Mouse (Mus musculus): Measurements from ENCODE around the gene Fam189a1. TPM values are rescaled to one million over a fixed set of nuclear protein-coding genes. Genes with fewer than 3 reads are reported as not detected.

The Fam189a1 gene
- polyA plus RNA-seq, 1 experiment from 2014 or later: 0.74 TPM

- H3K27me3 ChIP-seq (ENCODE audit: insufficient read depth, low read length): no peaks in the 10 kb centered on the region
- no peak overlapping the region for H3K4me2 ChIP-seq (ENCODE audit: low read length)
- TF ChIP-seq CTCF (IDR thresholded peaks at IDR 0.05; ENCODE audit: low read depth): peak; percentile 95
- H3K4me1 ChIP-seq (replicated peaks; ENCODE audit: insufficient read depth, low read length): no peaks in the 10 kb centered on the region
- ATAC-seq (replicated peaks; ENCODE audit: low FRiP score, low read depth): 0 out of 2 replicates have a peak, but pooled peaks have one; percentile 57
- H3K9me3 ChIP-seq (replicated peaks; ENCODE audit: low read length): no peaks in the 10 kb centered on the region
- H3K9ac ChIP-seq (ENCODE audit: low read depth, low read length): no peak overlapping the region
- DNase-seq (ENCODE audit: low spot score): peak; percentile 82
- no peaks in the 10 kb centered on the region for H3K36me3 ChIP-seq (ENCODE audit: insufficient read depth, low read length)
- WGBS: 33% methylated on average over 8 of the region's 8 CpGs
- H3K27ac ChIP-seq: no peak overlapping the region
- no peak overlapping the region for H3K4me3 ChIP-seq (replicated peaks; ENCODE audit: low read depth, low read length)
Measured at GRCm38 (mm10) chr7:64741333-64742307, 414.8 kb downstream of the Fam189a1 start.

DNA sequence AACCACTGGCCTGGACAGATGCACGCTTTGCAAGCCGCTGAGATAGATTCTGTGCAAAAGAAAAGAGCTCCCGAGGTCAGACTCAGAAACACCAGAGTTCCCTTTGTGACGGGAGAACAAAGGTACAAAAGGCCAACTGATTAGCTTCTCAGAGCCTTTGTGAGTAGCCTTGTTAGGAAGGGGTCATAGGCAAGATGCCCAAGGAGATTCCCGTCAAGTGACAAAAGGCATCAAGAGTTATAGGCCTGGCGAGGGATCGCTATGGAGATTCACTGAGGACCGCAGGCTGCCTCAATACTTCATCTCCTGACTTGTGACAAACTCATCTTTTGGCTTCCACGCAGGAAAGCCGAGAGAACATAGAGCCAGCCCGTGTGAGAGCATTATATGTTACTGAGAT lies 417.2 kb downstream of the Fam189a1 start:
- no peak overlapping the region for H3K4me3 ChIP-seq (replicated peaks; ENCODE audit: low read depth, low read length)
- ATAC-seq (replicated peaks; ENCODE audit: low FRiP score, low read depth) (no peak), DNase-seq (ENCODE audit: low spot score) (no peak)
- H3K27ac ChIP-seq: no peak overlapping the region
- no peaks in the 10 kb centered on the region for H3K4me1 ChIP-seq (replicated peaks; ENCODE audit: insufficient read depth, low read length)
- no peak overlapping the region for H3K9ac ChIP-seq (ENCODE audit: low read depth, low read length)
- WGBS: 71% methylated on average over 11 of the region's 11 CpGs
- H3K9me3 ChIP-seq (replicated peaks; ENCODE audit: low read length): no peaks in the 10 kb centered on the region
- TF ChIP-seq CTCF (IDR thresholded peaks at IDR 0.05; ENCODE audit: low read depth): no peak
- H3K4me2 ChIP-seq (ENCODE audit: low read length): no peak overlapping the region
- no peaks in the 10 kb centered on the region for H3K27me3 ChIP-seq (ENCODE audit: insufficient read depth, low read length)
- H3K36me3 ChIP-seq (ENCODE audit: insufficient read depth, low read length): no peaks in the 10 kb centered on the region

- ATAC-seq (replicated peaks; ENCODE audit: low FRiP score, low read depth) (peak; percentile 59; the same call in 1 of the 2 replicates), DNase-seq (ENCODE audit: low spot score) (peak; percentile 63)
- Histone ChIP-seq H3K4me2 (ENCODE audit: low read length) (no peak overlapping the region), H3K4me3 (replicated peaks; ENCODE audit: low read depth, low read length) (no peak overlapping the region), H3K27ac (no peak overlapping the region), H3K27me3 (ENCODE audit: insufficient read depth, low read length) (no peaks in the 10 kb centered on the region), H3K9ac (ENCODE audit: low read depth, low read length) (no peak overlapping the region), H3K4me1 (replicated peaks; ENCODE audit: insufficient read depth, low read length) (no peaks in the 10 kb centered on the region), H3K9me3 (replicated peaks; ENCODE audit: low read length) (no peaks in the 10 kb centered on the region), H3K36me3 (ENCODE audit: insufficient read depth, low read length) (no peaks in the 10 kb centered on the region)
- 26% methylated on average over 7 of the region's 7 CpGs for WGBS
- peak; percentile 79 for TF ChIP-seq CTCF (IDR thresholded peaks at IDR 0.05; ENCODE audit: low read depth)
Measured at GRCm38 (mm10) chr7:64729785-64730184, 426.6 kb downstream of the Fam189a1 start.

DNA sequence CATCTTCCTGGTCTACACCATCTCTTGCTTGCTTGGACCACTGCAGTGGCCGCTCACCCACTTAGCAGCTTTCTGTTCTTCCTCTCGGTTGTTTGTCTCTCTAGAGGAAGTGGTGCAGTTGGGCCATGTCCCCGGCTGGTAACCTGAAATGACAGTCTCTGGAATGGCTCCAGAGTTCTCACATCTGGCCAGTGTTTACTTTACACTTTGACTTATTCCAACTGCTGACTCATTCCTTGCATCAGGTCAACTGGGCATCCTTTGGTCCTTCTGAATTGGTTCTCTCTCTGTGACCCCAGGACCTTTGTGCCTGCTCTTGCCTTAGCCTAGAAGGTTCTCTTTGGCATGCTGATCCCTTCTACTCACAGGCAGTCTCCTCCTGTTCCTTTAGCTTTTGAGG lies 427.6 kb downstream of the Fam189a1 start:
- Histone ChIP-seq H3K4me1 (replicated peaks; ENCODE audit: insufficient read depth, low read length) (no peaks in the 10 kb centered on the region), H3K27me3 (ENCODE audit: insufficient read depth, low read length) (no peaks in the 10 kb centered on the region), H3K36me3 (ENCODE audit: insufficient read depth, low read length) (no peaks in the 10 kb centered on the region), H3K9ac (ENCODE audit: low read depth, low read length) (no peak overlapping the region), H3K27ac (no peak overlapping the region), H3K4me3 (replicated peaks; ENCODE audit: low read depth, low read length) (no peak overlapping the region), H3K4me2 (ENCODE audit: low read length) (no peak overlapping the region), H3K9me3 (replicated peaks; ENCODE audit: low read length) (no peaks in the 10 kb centered on the region)
- DNase-seq (ENCODE audit: low spot score) (no peak), ATAC-seq (replicated peaks; ENCODE audit: low FRiP score, low read depth) (no peak)
- no peak for TF ChIP-seq CTCF (IDR thresholded peaks at IDR 0.05; ENCODE audit: low read depth)
- 72% methylated on average over 3 of the region's 3 CpGs for WGBS

GRCm38 (mm10) chr7:64728181-64728591 lies 428.2 kb downstream of the Fam189a1 start:
- no peak for TF ChIP-seq CTCF (IDR thresholded peaks at IDR 0.05; ENCODE audit: low read depth)
- 86% methylated on average over 5 of the region's 5 CpGs for WGBS
- Histone ChIP-seq H3K4me2 (ENCODE audit: low read length) (no peak overlapping the region), H3K36me3 (ENCODE audit: insufficient read depth, low read length) (no peaks in the 10 kb centered on the region), H3K9ac (ENCODE audit: low read depth, low read length) (no peak overlapping the region), H3K27me3 (ENCODE audit: insufficient read depth, low read length) (no peaks in the 10 kb centered on the region), H3K4me1 (replicated peaks; ENCODE audit: insufficient read depth, low read length) (no peaks in the 10 kb centered on the region), H3K4me3 (replicated peaks; ENCODE audit: low read depth, low read length) (no peak overlapping the region), H3K9me3 (replicated peaks; ENCODE audit: low read length) (no peaks in the 10 kb centered on the region), H3K27ac (no peak overlapping the region)
- no peak for DNase-seq (ENCODE audit: low spot score)
- no peak for ATAC-seq (replicated peaks; ENCODE audit: low FRiP score, low read depth)

- no peaks in the 10 kb centered on the region for H3K36me3 ChIP-seq (ENCODE audit: insufficient read depth, low read length)
- H3K9me3 ChIP-seq (replicated peaks; ENCODE audit: low read length): no peaks in the 10 kb centered on the region
- H3K4me2 ChIP-seq (ENCODE audit: low read length): no peak overlapping the region
- ATAC-seq (replicated peaks; ENCODE audit: low FRiP score, low read depth) (no peak), DNase-seq (ENCODE audit: low spot score) (no peak)
- WGBS: 76% methylated on average over 6 of the region's 6 CpGs
- H3K4me1 ChIP-seq (replicated peaks; ENCODE audit: insufficient read depth, low read length): no peaks in the 10 kb centered on the region
- TF ChIP-seq CTCF (IDR thresholded peaks at IDR 0.05; ENCODE audit: low read depth): no peak
- H3K4me3 ChIP-seq (replicated peaks; ENCODE audit: low read depth, low read length): no peak overlapping the region
- no peaks in the 10 kb centered on the region for H3K27me3 ChIP-seq (ENCODE audit: insufficient read depth, low read length)
- no peak overlapping the region for H3K27ac ChIP-seq
- H3K9ac ChIP-seq (ENCODE audit: low read depth, low read length): no peak overlapping the region
Measured at GRCm38 (mm10) chr7:64725967-64726695, 430.2 kb downstream of the Fam189a1 start.

All from kidney, postnatal 0 days (tissue).